Mouse (Mus musculus) hindbrain, embryonic 14.5 days (tissue): ENCODE results near the gene Zfp446. TPM values are rescaled to one million over a fixed set of nuclear protein-coding genes. Genes with fewer than 3 reads are reported as not detected.

Experiments
- ATAC-seq: fragments of 200-750 bp; cut with Nextera tagmentation; 2 replicates; pipeline ENCODE4 v1.8.0; 2017; ENCODE audit warnings: moderate number of reproducible peaks, mild to moderate bottlenecking, moderate TSS enrichment, moderate library complexity; ENCODE audit not compliant: low FRiP score
- DNase-seq: peaks from one replicate; pipeline ENCODE4 v3.0.0-alpha.2; 2015; ENCODE audit warnings: low spot score
- H3K27ac ChIP-seq: fragments of 300-500 bp; sonication (generic); 2 replicates; pipeline ENCODE4 v1.5.1; 2014; ENCODE audit warnings: mild to moderate bottlenecking, moderate library complexity
- H3K27me3 ChIP-seq: fragments of 300-500 bp; sonication (generic); 2 replicates; pipeline ENCODE4 v1.6.1; 2014; ENCODE audit warnings: mild to moderate bottlenecking, low read length, mixed read lengths; ENCODE audit not compliant: control insufficient read depth, insufficient read depth
- H3K36me3 ChIP-seq: fragments of 300-500 bp; sonication (generic); replicated peaks from 2 replicates; pipeline ENCODE4 v1.6.1; 2014; ENCODE audit not compliant: control insufficient read depth, insufficient read depth
- H3K4me1 ChIP-seq: fragments of 300-500 bp; sonication (generic); replicated peaks from 2 replicates; pipeline ENCODE4 v1.6.1; 2014; ENCODE audit warnings: antibody characterized with exemption, low read length, mixed read lengths; ENCODE audit not compliant: control insufficient read depth, insufficient read depth
- H3K4me2 ChIP-seq: fragments of 300-500 bp; sonication (generic); replicated peaks from 2 replicates; pipeline ENCODE4 v1.6.1; 2014; ENCODE audit warnings: mild to moderate bottlenecking, moderate library complexity
- H3K4me3 ChIP-seq: fragments of 300-500 bp; sonication (generic); replicated peaks from 2 replicates; pipeline ENCODE4 v1.5.1; 2014; ENCODE audit warnings: mild to moderate bottlenecking, low read length
- H3K9ac ChIP-seq: fragments of 300-500 bp; sonication (generic); 2 replicates; pipeline ENCODE4 v1.6.1; 2014
- H3K9me3 ChIP-seq: fragments of 300-500 bp; sonication (generic); 2 replicates; pipeline ENCODE4 v1.6.1; 2016; ENCODE audit warnings: low read length; ENCODE audit not compliant: control insufficient read depth
- WGBS: fragments of 180-500 bp; shearing (Covaris S2); extraction: QIAGEN DNeasy Blood & Tissue Kit; methylation state at CpG from one replicate; pipeline ENCODE4 v1.1.7; 2014; 5-methylcytosine and 5-hydroxymethylcytosine counted together
- polyA plus RNA-seq: library from polyadenylated mRNA; unstranded; fragments of >200 nt; fragmentation: Nextera tagmentation; extraction: Ambion mirVana; gene quantifications from 2 replicates; pipeline ENCODE4 v1.2.1, GENCODE M21; 2014

The Zfp446 gene
- polyA plus RNA-seq, 1 experiment from 2014 or later, result 8.9 TPM

DNA sequence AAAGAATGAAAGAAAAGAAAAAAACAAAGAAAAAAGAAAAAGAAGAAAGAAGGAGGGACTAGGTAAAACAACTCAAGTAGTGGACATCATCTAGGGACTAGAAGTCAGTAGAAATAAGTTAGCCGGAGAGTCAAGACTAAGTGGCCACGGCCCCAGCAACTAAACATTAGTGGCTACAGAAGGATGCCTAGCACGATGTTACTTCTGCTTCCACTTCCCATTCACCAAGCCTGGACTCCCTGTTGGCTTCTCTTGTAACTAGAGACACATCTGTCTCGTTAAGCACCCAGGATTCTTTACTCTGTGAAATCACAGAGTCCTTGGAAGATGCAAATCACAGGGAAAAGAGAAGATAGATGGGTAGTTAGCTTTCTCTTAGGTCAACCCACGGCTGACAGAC is 20.1 kb upstream of the Zfp446 start:
- no peaks in the 10 kb centered on the region for H3K27me3 ChIP-seq
- no peaks in the 10 kb centered on the region for H3K36me3 ChIP-seq
- H3K27ac ChIP-seq, result no peak overlapping the region
- no peak for ATAC-seq
- H3K4me3 ChIP-seq, result no peak overlapping the region
- H3K4me2 ChIP-seq, result no peak overlapping the region
- WGBS, result 78% methylated on average over 5 of the region's 5 CpGs
- H3K9me3 ChIP-seq, result no peaks in the 10 kb centered on the region
- H3K4me1 ChIP-seq, result no peaks in the 10 kb centered on the region
- DNase-seq, result no peak
- H3K9ac ChIP-seq, result no peak overlapping the region

DNA sequence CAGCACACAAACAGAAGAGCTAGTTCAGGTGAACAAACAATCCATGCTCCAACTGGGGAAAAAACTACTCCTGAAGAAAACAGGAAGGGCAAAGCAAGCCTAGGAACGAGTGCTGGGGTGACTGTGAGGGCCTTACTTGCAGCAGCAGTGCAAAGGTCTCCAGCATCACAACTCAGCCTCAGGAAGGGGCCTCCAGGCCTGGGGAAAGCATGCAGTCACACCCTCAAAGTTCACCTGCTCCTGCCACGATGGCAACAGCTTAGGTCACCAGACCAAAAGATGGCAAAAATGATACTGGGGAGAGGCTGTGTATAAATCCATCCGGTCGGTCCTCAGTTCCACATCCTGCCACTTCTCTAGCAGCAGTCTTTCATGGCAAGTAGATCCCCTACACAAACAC is 18.7 kb upstream of the Zfp446 start:
- Histone ChIP-seq H3K4me2 (no peak overlapping the region), H3K27me3 (no peaks in the 10 kb centered on the region), H3K9me3 (no peaks in the 10 kb centered on the region), H3K4me3 (no peak overlapping the region), H3K27ac (no peak overlapping the region), H3K9ac (no peak overlapping the region), H3K4me1 (no peaks in the 10 kb centered on the region), H3K36me3 (no peaks in the 10 kb centered on the region)
- 81% methylated on average over 4 of the region's 4 CpGs for WGBS
- ATAC-seq (no peak), DNase-seq (no peak)

GRCm38 (mm10) chr7:12959718-12960117 is 17.9 kb upstream of the Zfp446 start:
- no peak overlapping the region for H3K27ac ChIP-seq
- no peaks in the 10 kb centered on the region for H3K36me3 ChIP-seq
- ATAC-seq (no peak), DNase-seq (no peak)
- H3K4me2 ChIP-seq, result no peak overlapping the region
- no peaks in the 10 kb centered on the region for H3K27me3 ChIP-seq
- H3K4me3 ChIP-seq, result no peak overlapping the region
- H3K4me1 ChIP-seq, result peaks cover 4% of the 10 kb centered on the region; the same call in 1 of the 2 replicates
- H3K9me3 ChIP-seq, result no peaks in the 10 kb centered on the region
- 20% methylated on average over 4 of the region's 4 CpGs for WGBS
- H3K9ac ChIP-seq, result no peak overlapping the region

DNA sequence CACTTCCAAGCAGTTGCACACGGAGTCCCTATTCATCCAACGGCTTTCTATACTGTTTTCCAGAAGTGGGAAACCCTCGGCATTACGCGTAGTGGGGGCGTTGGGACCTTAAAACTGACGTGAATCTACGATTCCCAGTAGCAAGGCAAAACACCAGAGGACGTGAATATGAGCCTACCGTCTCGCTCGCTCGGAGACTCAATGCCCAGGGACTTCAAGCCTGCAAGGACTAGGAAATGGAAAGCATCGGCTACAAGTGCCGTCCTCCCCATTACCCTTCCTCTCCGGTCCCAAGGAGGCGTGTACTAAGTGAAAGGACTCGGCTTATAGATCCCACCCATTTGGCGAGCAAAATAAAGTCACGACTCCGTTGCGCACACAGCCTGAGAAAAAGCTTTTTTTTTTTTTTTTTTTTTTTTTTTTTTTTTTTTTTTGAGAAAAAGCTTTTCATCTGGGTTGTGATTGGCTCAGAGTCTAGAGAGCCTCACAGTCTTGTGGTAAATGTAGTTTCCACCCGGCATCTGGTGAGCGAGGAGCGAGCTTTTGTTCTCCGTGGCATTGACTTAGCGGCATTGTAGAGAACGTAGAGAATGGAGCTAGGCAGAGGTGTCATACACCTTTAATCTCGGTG is 16.0 kb upstream of the Zfp446 start:
- WGBS, result 3% methylated on average over 29 of the region's 29 CpGs

GRCm38 (mm10) chr7:12965678-12966091 is 12.0 kb upstream of the Zfp446 start, which contains the start of gene Zfp324:
Gene Zfp324, plus strand, starts transcription at chr7:12965838.
- H3K4me2 ChIP-seq, result peak within 1 kb of the TSS; percentile 81
- ATAC-seq (peak; percentile 91), DNase-seq (peak; percentile 85)

More for the DNA sequence above, 16.0 kb upstream of the Zfp446 start:
- H3K27ac ChIP-seq, result peak overlapping the region; percentile 79
- no peaks in the 10 kb centered on the region for H3K9me3 ChIP-seq
- DNase-seq (peak; percentile 85), ATAC-seq (peak; percentile 83)
- peak overlapping the region; percentile 58 for H3K9ac ChIP-seq
- peaks cover 13% of the 10 kb centered on the region for H3K4me1 ChIP-seq
- H3K27me3 ChIP-seq, result no peaks in the 10 kb centered on the region
- H3K36me3 ChIP-seq, result no peaks in the 10 kb centered on the region
- peak overlapping the region; percentile 39 for H3K4me3 ChIP-seq
- peak overlapping the region; percentile 59 for H3K4me2 ChIP-seq

GRCm38 (mm10) chr7:12966104-12966845 is 11.4 kb upstream of the Zfp446 start:
- Histone ChIP-seq H3K4me1 (peaks cover 25% of the 10 kb centered on the region), H3K36me3 (peaks cover 27% of the 10 kb centered on the region), H3K4me3 (peak overlapping the region; percentile 65), H3K4me2 (peak overlapping the region; percentile 81), H3K9ac (peak overlapping the region; percentile 78), H3K27ac (peak overlapping the region; percentile 89), H3K27me3 (no peaks in the 10 kb centered on the region), H3K9me3 (no peaks in the 10 kb centered on the region)
- WGBS, result under 1% methylated on average over 25 of the region's 29 CpGs
- ATAC-seq (peak; percentile 59), DNase-seq (no peak)

More at GRCm38 (mm10) chr7:12965678-12966091, 12.0 kb upstream of the Zfp446 start, which contains the start of gene Zfp324:
- H3K36me3 ChIP-seq, result peaks cover 21% of the 10 kb centered on the region
- peak within 1 kb of the TSS; percentile 78 for H3K9ac ChIP-seq
- WGBS, result under 1% methylated on average over 23 of the region's 23 CpGs
- H3K4me3 ChIP-seq, result peak within 1 kb of the TSS; percentile 65
- peaks cover 25% of the 10 kb centered on the region for H3K4me1 ChIP-seq
- H3K9me3 ChIP-seq, result no peaks in the 10 kb centered on the region
- peak within 1 kb of the TSS; percentile 89 for H3K27ac ChIP-seq
- no peaks in the 10 kb centered on the region for H3K27me3 ChIP-seq

- Histone ChIP-seq H3K27me3 (no peaks in the 10 kb centered on the region), H3K9me3 (no peaks in the 10 kb centered on the region), H3K9ac (no peak overlapping the region), H3K4me2 (no peak overlapping the region), H3K4me3 (no peak overlapping the region), H3K36me3 (peaks cover 50% of the 10 kb centered on the region), H3K27ac (no peak overlapping the region), H3K4me1 (peaks cover 15% of the 10 kb centered on the region)
- ATAC-seq, result no peak
- 95% methylated on average over 25 of the region's 25 CpGs for WGBS
- DNase-seq, result no peak
These were observed 6.7 kb upstream of the Zfp446 start for GRCm38 (mm10) chr7:12970906-12971305.

DNA sequence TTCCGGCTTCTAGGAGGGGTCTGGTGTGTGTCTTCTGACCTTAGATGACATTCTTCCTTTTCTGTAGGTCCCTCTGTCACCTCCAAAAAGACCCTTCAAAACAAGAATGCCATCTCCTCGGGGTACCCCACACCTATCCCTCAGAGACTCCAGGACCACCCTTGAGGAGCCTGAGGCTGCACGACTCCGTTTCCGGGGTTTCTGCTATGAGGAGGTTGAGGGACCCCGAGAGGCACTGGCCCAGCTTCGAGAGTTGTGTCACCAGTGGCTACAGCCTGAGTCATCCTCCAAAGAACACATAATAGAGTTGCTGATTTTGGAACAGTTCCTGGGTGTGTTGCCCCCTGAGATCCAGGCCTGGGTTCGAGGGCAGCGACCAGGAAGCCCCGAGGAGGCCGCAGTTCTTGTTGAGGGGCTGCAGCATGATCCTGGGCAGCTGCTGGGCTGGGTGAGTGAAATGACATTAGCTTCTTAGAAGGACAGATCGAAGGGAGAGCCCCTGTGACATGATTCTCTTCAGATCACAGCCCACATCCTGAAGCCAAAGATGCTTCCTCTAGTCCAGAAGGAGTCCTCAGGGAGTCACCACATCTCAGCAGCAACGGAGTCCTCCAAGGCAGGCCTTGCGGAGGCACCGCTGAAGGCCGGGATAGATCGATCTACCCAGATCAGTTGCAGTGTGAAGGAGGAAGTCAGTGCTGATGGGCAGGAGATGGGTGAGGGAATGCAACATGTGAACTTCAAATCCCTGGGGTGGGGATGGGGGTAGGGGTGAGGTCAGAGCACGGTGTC is 1.5 kb downstream of the Zfp446 start:
- Histone ChIP-seq H3K4me1 (peaks cover 14% of the 10 kb centered on the region), H3K27ac (peak overlapping the region; percentile 92; the same call in 1 of the 2 replicates), H3K27me3 (no peaks in the 10 kb centered on the region), H3K36me3 (0 out of 2 replicates have a peak, but pooled peaks cover 6% of the 10 kb centered on the region), H3K4me2 (peak overlapping the region; percentile 85), H3K4me3 (no peak overlapping the region; the same call in 1 of the 2 replicates), H3K9me3 (no peaks in the 10 kb centered on the region), H3K9ac (peak overlapping the region; percentile 70)
- DNase-seq, result no peak
- ATAC-seq, result no peak
- WGBS, result 85% methylated on average over 18 of the region's 18 CpGs

GRCm38 (mm10) chr7:12979776-12980175 is 2.1 kb downstream of the Zfp446 start:
- H3K4me3 ChIP-seq, result no peak overlapping the region
- no peak overlapping the region for H3K9ac ChIP-seq
- peaks cover 14% of the 10 kb centered on the region for H3K4me1 ChIP-seq
- DNase-seq (no peak), ATAC-seq (no peak)
- 0 out of 2 replicates have a peak, but pooled peaks cover 6% of the 10 kb centered on the region for H3K36me3 ChIP-seq
- H3K27me3 ChIP-seq, result no peaks in the 10 kb centered on the region
- WGBS, result 80% methylated on average over 6 of the region's 6 CpGs
- H3K4me2 ChIP-seq, result no peak overlapping the region
- H3K9me3 ChIP-seq, result no peaks in the 10 kb centered on the region
- no peak overlapping the region for H3K27ac ChIP-seq
